Mouse (Mus musculus): ENCODE measurements around the gene Mctp2.

Mctp2 gene

DNA sequence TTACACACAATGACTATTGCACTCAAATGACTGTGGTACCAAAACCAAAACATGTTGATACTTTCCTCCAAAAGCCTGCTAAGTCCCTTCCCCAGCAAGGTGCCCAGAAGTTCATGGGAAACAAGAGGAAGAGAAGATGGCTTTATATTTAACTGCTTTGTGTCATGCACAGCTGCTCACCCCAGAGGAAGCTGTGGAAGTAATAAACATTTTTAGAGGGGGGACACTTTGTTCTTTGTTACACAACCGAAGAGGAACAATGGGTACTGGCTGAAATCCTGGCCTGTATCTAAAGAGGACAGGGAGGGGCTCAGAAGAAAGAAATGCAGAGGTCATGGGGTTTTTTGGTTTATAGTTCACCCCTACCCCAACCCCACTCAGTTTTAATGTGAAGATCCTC is 144.2 kb downstream of the Mctp2 start:
- no peak for DNase-seq

DNA sequence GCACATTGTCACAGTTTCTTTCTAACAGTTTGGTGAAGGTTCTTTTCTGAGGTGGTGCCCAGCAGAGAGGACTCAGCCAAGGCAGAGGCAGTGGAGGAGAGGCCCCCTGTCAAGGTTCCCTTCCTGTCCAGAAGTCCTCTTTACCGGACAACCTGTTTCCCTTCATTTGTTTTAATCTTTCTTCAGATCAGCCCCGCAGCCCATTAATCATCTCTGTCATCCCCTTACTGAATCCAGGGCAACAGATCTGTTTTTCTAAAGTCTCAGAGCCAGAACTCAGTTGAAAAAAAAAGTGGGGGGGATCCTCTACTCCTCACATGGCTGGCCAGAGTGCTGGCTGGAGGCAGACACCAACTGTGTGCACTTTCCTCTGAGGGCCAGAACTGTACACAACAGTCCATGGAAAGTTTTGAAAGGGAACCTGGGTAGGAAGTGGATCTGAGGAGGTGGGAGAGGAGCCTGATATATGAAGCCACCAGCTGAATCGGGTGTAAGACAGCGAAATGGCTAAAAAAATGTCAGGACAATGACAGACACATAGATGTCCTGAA is 146.8 kb downstream of the Mctp2 start:
- no peak for DNase-seq

- no peak for DNase-seq
Measured at GRCm38 (mm10) chr7:72150799-72151708, 155.4 kb downstream of the Mctp2 start.

DNA sequence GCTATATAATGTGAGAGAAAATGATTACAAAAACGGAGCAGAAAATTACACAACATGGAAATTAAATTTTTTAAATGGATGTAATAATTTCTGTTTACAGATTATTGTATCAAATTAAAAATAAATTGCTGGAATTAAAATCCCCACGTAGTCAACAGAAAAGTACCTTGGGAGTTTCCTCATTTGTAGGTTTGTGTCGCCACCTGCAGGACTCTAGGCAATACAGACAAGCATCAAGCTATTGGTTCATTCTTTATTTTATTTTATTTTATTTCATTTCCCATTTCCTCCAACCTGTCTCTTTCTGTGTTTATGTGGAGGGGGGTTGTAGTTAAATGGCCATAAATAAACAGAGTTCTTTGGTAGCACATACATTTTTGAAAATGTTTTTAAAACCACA is 157.3 kb downstream of the Mctp2 start:
- DNase-seq = no peak

GRCm38 (mm10) chr7:72146849-72147248 is 159.6 kb downstream of the Mctp2 start:
- DNase-seq = no peak

- DNase-seq = no peak
Measured at GRCm38 (mm10) chr7:72145726-72146520, 160.5 kb downstream of the Mctp2 start.

GRCm38 (mm10) chr7:72138701-72139100 is 167.7 kb downstream of the Mctp2 start:
- no peak for DNase-seq

- no peak for DNase-seq
Measured at GRCm38 (mm10) chr7:72120986-72121385, 185.4 kb downstream of the Mctp2 start.

GRCm38 (mm10) chr7:72119713-72120112 is 186.7 kb downstream of the Mctp2 start:
- no peak for DNase-seq

GRCm38 (mm10) chr7:72117376-72118077 is 188.9 kb downstream of the Mctp2 start:
- DNase-seq = no peak

GRCm38 (mm10) chr7:72115073-72115472 is 191.3 kb downstream of the Mctp2 start:
- no peak for DNase-seq

- no peak for DNase-seq
Measured at GRCm38 (mm10) chr7:72110578-72110977, 195.8 kb downstream of the Mctp2 start.

DNA sequence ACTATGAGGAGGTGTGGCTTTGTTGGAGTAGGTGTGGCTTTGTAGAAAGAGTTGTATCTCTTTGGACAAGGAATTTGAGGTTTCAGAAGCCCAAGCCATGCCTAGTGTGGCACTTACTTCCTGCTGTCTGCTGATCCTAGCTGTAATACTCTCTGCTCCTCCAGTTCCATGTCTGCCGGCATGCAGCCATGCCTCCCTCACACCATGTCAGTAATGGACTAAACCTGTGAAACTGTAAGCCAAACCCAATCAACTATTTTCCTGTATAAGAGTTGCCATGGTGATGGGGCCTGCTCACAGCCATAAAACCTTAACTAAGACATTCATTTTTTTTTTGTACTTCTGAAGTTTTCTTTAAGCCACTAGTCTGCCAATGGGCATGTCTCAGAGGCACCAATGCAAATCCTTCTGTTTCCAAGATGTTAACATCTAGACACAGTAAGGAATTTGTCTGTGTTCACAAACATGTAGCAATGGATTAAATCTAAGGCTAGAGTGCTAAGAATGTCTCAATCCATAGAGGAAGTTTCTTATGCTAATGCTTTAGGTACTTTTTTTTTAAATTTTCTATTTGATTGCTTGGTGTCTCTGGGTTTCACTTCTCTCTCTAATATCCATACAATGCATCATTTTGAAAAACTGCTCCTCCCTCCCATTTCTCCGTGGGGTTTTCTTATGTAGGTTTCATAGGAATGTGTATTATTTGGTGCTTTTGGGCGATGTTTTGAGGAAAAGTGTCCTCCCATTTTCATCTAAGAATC is 197.6 kb downstream of the Mctp2 start:
- DNase-seq = no peak

- DNase-seq = no peak
Measured at GRCm38 (mm10) chr7:72104170-72104569, 202.2 kb downstream of the Mctp2 start.

DNA sequence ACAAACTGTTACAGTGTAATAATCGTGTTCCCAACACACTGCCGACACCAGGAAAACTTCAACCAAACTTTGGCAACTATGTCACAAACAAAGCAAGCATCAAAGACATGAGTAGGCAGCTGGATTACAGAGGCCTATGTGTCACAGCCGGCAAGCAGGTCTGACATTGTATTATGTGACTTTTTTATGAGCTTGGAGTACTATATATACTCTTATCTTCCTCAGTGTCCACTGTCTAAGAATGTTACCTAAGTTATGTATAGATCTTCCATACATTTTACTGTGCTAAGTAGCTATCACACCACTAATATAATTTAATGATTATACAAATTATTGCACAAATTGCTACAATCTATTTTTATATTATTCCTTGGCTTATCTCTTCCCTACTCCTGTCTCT is 202.8 kb downstream of the Mctp2 start:
- no peak for DNase-seq

DNA sequence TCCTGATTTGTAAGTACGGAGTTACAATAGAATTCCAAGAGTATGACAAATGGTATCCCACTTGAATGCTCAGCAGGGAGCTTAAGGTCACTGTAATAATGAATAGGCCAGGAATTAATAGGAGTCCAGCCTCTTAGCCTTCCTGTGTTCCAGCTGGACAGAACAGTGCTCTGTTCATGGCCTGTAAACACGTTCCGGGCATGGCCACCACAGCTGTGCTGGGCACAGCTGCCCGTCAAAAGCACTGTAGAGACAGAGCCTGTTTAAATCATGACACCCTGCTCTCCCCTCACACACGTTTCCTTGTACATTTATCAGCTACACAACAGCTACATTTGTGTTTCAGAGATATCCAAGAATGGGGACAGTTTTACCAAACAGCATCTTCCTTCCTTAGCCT is 205.7 kb downstream of the Mctp2 start:
- no peak for DNase-seq

DNA sequence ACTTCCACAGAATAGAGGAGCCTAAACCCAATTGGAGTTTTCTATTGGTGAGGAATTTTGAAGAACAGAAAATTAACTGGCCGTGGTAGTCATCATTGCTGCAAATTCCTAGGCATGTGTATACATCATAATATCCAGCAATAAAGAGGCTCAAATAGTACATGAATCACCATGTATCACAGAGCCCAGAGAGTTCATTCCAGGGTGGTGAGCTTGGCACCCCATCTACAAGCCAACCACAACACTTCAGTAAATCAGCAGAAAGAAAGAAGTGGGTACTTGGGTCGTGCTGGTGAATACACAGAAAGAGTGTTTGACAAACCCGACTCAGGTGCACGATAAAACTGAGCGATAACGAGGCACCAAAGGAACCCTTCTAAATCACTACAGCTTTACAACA is 207.8 kb downstream of the Mctp2 start:
- DNase-seq = no peak

GRCm38 (mm10) chr7:72096973-72097372 is 209.4 kb downstream of the Mctp2 start:
- DNase-seq = no peak

- no peak for DNase-seq
Measured at GRCm38 (mm10) chr7:72096433-72096832, 210.0 kb downstream of the Mctp2 start.

DNA sequence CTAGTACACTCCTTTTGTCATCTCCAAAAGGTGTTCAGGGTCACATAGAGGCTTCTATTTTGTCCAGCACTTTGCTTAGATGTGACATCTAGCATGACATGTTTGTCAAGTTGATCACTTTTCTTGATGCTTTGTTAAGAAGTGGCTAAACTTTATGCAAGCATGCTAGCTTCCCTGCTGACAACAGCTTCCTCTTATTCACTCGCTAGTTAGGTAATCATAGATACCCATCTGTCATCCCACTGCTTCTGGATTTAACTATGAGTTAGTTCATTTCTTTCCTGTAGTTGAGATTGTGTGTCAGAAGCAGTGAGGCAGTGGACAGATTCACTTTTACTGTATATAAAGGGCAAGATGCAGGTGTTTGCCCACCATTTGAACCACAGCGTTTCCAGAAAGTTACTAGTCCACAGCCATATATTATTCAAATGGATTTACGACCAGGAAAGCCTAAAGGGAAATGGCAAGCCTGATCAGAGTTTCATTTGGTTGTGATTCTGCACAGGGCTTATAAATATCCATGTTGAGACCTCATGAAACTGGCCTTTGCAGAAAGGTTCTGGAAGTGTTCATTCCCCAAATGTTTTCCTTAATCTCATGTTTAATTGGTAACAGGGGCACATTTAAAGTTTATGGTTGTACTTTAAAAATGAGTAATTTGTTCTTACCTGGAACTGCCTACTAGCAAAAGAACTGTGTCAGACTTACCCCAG is 216.8 kb downstream of the Mctp2 start:
- no peak for DNase-seq

DNA sequence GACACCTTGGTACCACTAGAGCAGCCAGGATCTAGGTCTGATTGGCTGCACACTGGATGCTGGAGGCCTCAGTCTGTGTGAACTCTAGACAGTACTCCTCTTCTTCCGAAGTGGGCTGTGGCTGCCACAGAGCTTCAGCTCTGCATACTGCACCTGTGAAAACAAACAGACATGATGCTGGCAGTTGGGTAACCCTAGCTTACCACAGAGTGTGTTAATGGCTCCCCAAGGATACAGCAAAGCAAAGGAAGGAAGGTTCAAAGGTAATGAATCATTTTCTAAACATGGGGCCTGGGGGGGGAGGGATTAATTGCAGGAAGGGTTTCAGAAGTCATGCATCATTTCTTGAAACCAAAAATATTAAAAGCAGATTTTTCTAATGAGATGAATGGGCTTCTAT is 225.7 kb downstream of the Mctp2 start:
- DNase-seq = no peak

DNA sequence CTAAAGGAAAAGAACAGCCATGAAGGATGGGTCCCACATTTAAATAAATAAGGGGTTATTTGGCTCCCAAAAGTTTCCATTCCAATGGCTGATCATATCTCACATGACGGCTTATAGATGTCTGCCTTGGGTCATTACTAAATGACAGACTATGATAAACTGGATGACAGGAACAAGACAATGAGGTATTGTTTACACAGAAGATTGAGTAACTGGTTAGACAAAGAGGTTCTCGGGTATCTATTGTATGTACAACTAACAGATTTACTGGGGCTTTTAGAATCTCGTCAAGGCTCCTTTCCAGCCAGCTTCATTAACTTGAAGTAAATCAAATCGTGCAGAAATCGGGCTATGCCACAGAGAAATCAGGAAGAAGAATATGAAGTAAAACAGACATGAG is 227.5 kb downstream of the Mctp2 start:
- DNase-seq = no peak
